In the genomic region with DNA sequence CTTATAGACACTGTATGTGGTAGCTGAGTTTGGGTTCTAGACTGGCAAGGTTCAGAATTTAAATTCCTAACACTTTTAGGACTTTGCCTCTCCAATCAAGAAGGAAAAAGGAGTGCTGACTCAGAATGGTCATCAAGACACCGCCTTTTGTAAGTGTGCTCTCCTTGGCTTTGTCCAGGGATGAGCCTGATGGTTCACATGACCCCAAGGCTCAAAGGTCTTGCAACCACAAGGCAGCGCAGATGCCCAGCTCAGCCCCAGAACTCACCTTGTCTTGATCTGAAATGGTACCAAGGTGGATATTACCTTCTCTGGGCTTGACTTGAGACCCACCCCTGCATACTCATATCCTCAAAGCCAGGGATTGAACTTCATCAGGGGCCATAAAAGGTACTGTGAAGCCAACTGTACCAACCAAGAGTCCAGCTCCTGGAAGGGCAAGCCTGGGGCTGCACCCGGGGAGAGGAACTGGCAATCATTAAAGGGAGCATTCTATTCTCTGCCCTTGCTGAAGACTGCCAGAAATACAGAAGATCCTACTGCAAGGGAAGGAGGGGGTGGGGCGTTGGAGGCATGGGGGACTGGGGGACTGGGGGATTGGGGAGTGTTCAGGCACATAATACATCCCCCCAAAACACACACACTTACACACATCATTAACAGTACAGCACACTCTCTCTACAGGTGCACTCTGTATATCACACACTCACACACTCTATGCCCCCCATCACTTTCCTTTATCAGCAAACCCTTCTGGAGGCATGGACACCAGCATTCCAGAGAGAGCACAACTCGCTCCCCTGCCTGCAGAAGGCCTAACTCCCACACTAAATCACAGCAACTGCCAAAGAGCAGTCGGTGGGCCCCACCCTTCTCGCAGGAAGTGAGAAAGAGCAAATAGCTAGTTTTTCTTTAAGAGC, we compare ENCODE assay signal across 11 mouse cellular contexts. TPM values are rescaled to one million over a fixed set of nuclear protein-coding genes. Genes with fewer than 3 reads are reported as not detected.
DNase-seq lines count a peak whose midpoint lies in the region; ATAC-seq and TF ChIP-seq lines count a peak whose summit lies in the region.
"Had no signal": no experiment of that assay in that cellular context is flagged by ENCODE, and none has a peak within 500 bp of the region (broad histone marks: within the 10 kb centered on the region; RNA-seq: fewer than 3 reads in every experiment).

No protein-coding gene starts in this region.

- peaks cover 28% of the 10 kb centered on the region; the same call in 1 of the 2 replicates for H3K4me1 ChIP-seq in lung, embryonic 14.5 days (ENCODE audit: insufficient read depth)
- H3K4me1 ChIP-seq in kidney, embryonic 16.5 days (ENCODE audit: insufficient read depth, low read length): peaks cover 45% of the 10 kb centered on the region
- H3K4me1 ChIP-seq in neural tube, embryonic 15.5 days: 0 out of 2 replicates have a peak, but pooled peaks cover 7% of the 10 kb centered on the region

- no peaks in the 10 kb centered on the region for H3K9me3 ChIP-seq in lung, embryonic 14.5 days (ENCODE audit: low read depth, low read length)
- no peaks in the 10 kb centered on the region for H3K9me3 ChIP-seq in kidney, embryonic 16.5 days (ENCODE audit: low read length)
- no peaks in the 10 kb centered on the region for H3K9me3 ChIP-seq in neural tube, embryonic 15.5 days (replicated peaks)
- H3K9me3 ChIP-seq: midbrain, embryonic 13.5 days had no signal

- peak overlapping the region; percentile 77 for H3K27ac ChIP-seq in lung, embryonic 14.5 days (ENCODE audit: low read depth)
- H3K27ac ChIP-seq in kidney, embryonic 16.5 days (ENCODE audit: low read length): peak overlapping the region; percentile 87
- H3K27ac ChIP-seq in neural tube, embryonic 15.5 days (replicated peaks): peak overlapping the region; percentile 23; the same call in 1 of the 2 replicates
- H3K27ac ChIP-seq: layer of hippocampus, adult 2 months had no signal

- WGBS in lung, embryonic 14.5 days: 37% methylated on average over 7 of the region's 7 CpGs
- 38% methylated on average over 7 of the region's 7 CpGs for WGBS in kidney, embryonic 16.5 days
- 39% methylated on average over 7 of the region's 7 CpGs for WGBS in neural tube, embryonic 15.5 days

- peak; percentile 54 for ATAC-seq in lung, embryonic 14.5 days (ENCODE audit: insufficient read depth)
- ATAC-seq in kidney, embryonic 16.5 days (ENCODE audit: low FRiP score, low TSS enrichment): peak; percentile 47
- ATAC-seq in neural tube, embryonic 15.5 days (ENCODE audit: low FRiP score): peak; percentile 63; the same call in 1 of the 2 replicates
- ATAC-seq: forebrain, postnatal 0 days; midbrain, embryonic 13.5 days had no signal

- no peak overlapping the region for H3K4me2 ChIP-seq in lung, embryonic 14.5 days
- 0 out of 2 replicates have a peak overlapping the region, but pooled peaks have one; percentile 8 for H3K4me2 ChIP-seq in kidney, embryonic 16.5 days (replicated peaks; ENCODE audit: low read depth, low read length)
- no peak overlapping the region for H3K4me2 ChIP-seq in neural tube, embryonic 15.5 days
- H3K4me2 ChIP-seq: midbrain, embryonic 13.5 days had no signal

- DNase-seq in lung, embryonic 14.5 days: peak; percentile 59
- DNase-seq in lung, postnatal 10 days: no peak
- DNase-seq in embryo, embryonic 11 days: peak; percentile 47
- DNase-seq in cerebellum, postnatal 14 days: no peak
- DNase-seq in cerebellum, adult 18-20 months: no peak
- DNase-seq: cerebellum, adult 11-12 months; forebrain, postnatal 0 days had no signal

- TF ChIP-seq CTCF in lung, embryonic 14.5 days (IDR thresholded peaks at IDR 0.05; ENCODE audit: low read depth): no peak

- no peak overlapping the region for H3K9ac ChIP-seq in lung, embryonic 14.5 days
- no peak overlapping the region for H3K9ac ChIP-seq in kidney, embryonic 16.5 days (replicated peaks; ENCODE audit: low read length)
- H3K9ac ChIP-seq in neural tube, embryonic 15.5 days (replicated peaks): no peak overlapping the region
- H3K9ac ChIP-seq: forebrain, postnatal 0 days; midbrain, embryonic 13.5 days had no signal

- H3K4me3 ChIP-seq in lung, embryonic 14.5 days (ENCODE audit: low read depth, low read length): no peak overlapping the region
- no peak overlapping the region for H3K4me3 ChIP-seq in kidney, embryonic 16.5 days (ENCODE audit: low read length)
- no peak overlapping the region for H3K4me3 ChIP-seq in neural tube, embryonic 15.5 days (replicated peaks)
- H3K4me3 ChIP-seq: layer of hippocampus, adult 2 months; midbrain, embryonic 13.5 days had no signal

- no peaks in the 10 kb centered on the region for H3K27me3 ChIP-seq in lung, embryonic 14.5 days (ENCODE audit: insufficient read depth, low read length)
- no peaks in the 10 kb centered on the region for H3K27me3 ChIP-seq in kidney, embryonic 16.5 days (ENCODE audit: insufficient read depth, low read length)
- H3K27me3 ChIP-seq in neural tube, embryonic 15.5 days (replicated peaks): no peaks in the 10 kb centered on the region

- H3K36me3 ChIP-seq in lung, embryonic 14.5 days (ENCODE audit: insufficient read depth): no peaks in the 10 kb centered on the region
- no peaks in the 10 kb centered on the region for H3K36me3 ChIP-seq in kidney, embryonic 16.5 days (ENCODE audit: insufficient read depth, low read length)
- no peaks in the 10 kb centered on the region for H3K36me3 ChIP-seq in neural tube, embryonic 15.5 days
- H3K36me3 ChIP-seq: midbrain, embryonic 13.5 days had no signal

RNA-seq across cellular contexts. Expression of a gene that starts 29.6 kb away (rescaled TPM):
- polyA plus RNA-seq in lung, embryonic 14.5 days (2014; fragmentation: Nextera tagmentation; extraction: Ambion mirVana): 97.1 and 97.3 TPM in 2 replicates
- 240 and 248 TPM in 2 replicates for polyA plus RNA-seq in kidney, embryonic 16.5 days (2015; fragmentation: Nextera tagmentation; extraction: Ambion mirVana)
- 48.0 and 90.3 TPM in 2 replicates for polyA plus RNA-seq in neural tube, embryonic 15.5 days (2015; fragmentation: Nextera tagmentation; extraction: Ambion mirVana)

Comparison
In these comparisons a context has a peak if more than half of its experiments do, and no peak if none do; other contexts are left out.
1. DNase-seq: peak in lung, embryonic 14.5 days (single experiment) and embryo, embryonic 11 days (single experiment); none in lung, postnatal 10 days (single experiment), cerebellum, postnatal 14 days (0 of 2) and cerebellum, adult 18-20 months (0 of 2).
2. H3K27ac ChIP-seq: peak in every context shown above with its lines; median percentile 87 in kidney, embryonic 16.5 days; 77 in lung, embryonic 14.5 days; 23 in neural tube, embryonic 15.5 days.
3. Peak in every context shown above with its lines, with median percentiles within 50 percentile points of each other: ATAC-seq.